Mouse (Mus musculus) megakaryocyte-erythroid progenitor cell, adult 5 weeks (primary cell): Measurements from ENCODE around the gene Phf11c. TPM values are rescaled to one million over a fixed set of nuclear protein-coding genes. Genes with fewer than 3 reads are reported as not detected.

Experiments
- polyA plus RNA-seq: library from polyadenylated mRNA; stranded (reverse); fragments of >175 nt; gene quantifications from 2 replicates; pipeline ENCODE4 v1.2.3, GENCODE M21; 2012

Gene Phf11c
- 0.05 and 0.10 TPM in 2 replicates for polyA plus RNA-seq

GRCm38 (mm10) chr14:59395281-59395680 lies at the start of gene Phf11c:
Phf11c (minus strand) TSS chr14:59395381.

GRCm38 (mm10) chr14:59440558-59441471 lies 45.6 kb upstream of the Phf11c start, which contains the start of the genes Setdb2 and Cab39l:
Setdb2 (minus strand) TSS chr14:59440884.
Cab39l (plus strand) TSS chr14:59440972.

GRCm38 (mm10) chr14:59365244-59365644 lies 29.9 kb downstream of the Phf11c start, which contains the start of gene Phf11d:
Phf11d (minus strand) TSS chr14:59365470.

GRCm38 (mm10) chr14:59341189-59341588 lies 54.0 kb downstream of the Phf11c start, which contains the start of gene Phf11b:
Phf11b (minus strand) TSS chr14:59341351.

Other genes with a start within 250 kb of the Phf11c start
- gene Gm5142, start 216.6 kb downstream of the Phf11c start, polyA plus RNA-seq, result not detected in 2 replicates
- 3.8 and 4.1 TPM in 2 replicates for gene Rcbtb1, start 194.2 kb downstream of the Phf11c start, polyA plus RNA-seq
- gene Gm6904, start 135.2 kb downstream of the Phf11c start, polyA plus RNA-seq, result not detected in 2 replicates
- gene Phf11a, start 97.9 kb downstream of the Phf11c start, polyA plus RNA-seq, result 0.14 TPM in 1 of 2 replicates, not detected in the other
- gene Phf11b, start 54.0 kb downstream of the Phf11c start, polyA plus RNA-seq, result 0.24 and 0.25 TPM in 2 replicates
- gene Phf11d, start 29.9 kb downstream of the Phf11c start, polyA plus RNA-seq, result 0.28 and 0.30 TPM in 2 replicates
- 6.3 and 10.0 TPM in 2 replicates for gene Setdb2, start 45.5 kb upstream of the Phf11c start, polyA plus RNA-seq
- 1.4 and 2.2 TPM in 2 replicates for gene Cab39l, start 45.6 kb upstream of the Phf11c start, polyA plus RNA-seq
- gene Cdadc1, start 202.6 kb upstream of the Phf11c start, polyA plus RNA-seq, result 35.6 and 57.1 TPM in 2 replicates
- 1.2 and 1.4 TPM in 2 replicates for gene Shisa2, start 229.9 kb upstream of the Phf11c start, polyA plus RNA-seq